Mouse (Mus musculus): ENCODE data around the gene Ppp1r11.

Ppp1r11 gene

DNA sequence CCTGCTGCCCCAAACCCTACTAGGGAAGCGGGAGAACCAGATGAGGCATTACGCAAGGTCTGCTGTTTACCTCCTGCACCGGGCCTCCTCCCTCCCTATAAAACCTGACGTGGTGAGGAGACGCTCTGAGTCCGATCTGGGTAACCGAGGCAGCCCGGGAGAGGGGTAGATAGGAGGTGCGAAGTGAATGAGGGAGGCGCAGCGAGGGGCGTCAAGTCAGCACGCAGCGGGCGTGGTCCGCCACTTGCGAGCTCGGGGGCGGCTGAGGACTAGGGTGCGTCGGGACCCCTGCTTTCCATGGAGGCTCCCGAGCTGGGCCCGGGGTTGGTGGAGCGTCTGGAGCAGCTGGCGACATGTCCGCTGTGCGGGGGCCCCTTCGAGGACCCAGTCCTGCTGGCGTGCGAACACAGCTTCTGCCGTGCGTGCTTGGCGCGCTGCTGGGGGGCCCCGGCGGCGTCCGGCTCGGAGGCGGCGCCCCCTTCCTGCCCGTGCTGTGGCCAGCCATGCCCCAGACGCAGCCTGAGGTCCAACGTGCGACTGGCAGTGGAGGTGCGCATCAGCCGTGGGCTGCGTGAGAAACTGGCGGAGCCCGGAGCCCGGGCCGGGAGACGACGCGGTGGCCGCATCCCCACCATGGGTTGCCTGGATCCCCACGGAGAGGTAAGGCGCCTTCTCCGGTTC is 8.6 kb downstream of the Ppp1r11 start, which contains the start of gene Rnf39:
TSS of gene Rnf39 (plus strand) at position 128 of the 681 bp plus-strand sequence.
- no peak for TF ChIP-seq GATA4 (IDR thresholded peaks at IDR 0.05; ENCODE audit: insufficient replicate concordance, low read length)

DNA sequence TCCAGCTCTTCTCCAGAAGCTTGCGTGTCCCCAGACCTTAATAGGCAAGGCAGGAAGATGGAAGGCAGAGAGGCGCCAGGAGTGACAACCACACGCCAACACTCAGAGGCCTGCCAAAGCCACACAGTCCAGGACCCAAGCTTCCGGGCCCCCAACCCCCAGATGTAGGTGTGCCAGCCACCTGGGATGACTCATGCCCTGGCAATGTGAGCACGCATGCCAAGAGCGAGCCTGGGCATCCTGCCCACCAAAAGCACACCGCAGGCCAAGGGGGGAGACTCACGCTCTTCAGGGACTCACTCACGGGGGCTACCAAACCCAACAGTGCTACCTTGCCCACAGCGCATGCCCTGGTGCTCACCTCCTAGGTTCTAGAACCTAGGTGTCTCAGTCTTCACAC is 9.2 kb downstream of the Ppp1r11 start:
- TF ChIP-seq GATA4 (IDR thresholded peaks at IDR 0.05; ENCODE audit: insufficient replicate concordance, low read length) = no peak

DNA sequence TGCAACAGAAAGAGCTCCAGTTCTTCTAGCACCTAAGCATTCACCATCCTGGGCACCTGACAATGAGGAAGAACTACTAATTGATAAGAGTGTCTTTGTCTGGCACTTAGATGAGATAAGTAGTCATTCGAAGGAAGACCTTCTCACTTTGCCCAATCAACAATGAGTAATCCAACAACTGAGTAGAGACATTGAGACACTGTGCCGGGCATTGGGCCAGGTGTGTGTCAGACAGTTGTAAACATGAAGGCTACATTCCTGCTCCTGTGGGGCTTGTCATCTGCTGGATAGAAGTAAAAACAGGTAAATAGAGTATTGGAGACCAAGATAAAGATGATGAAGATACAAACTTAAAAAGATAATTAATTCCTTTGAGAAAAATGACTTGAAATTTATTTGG is 13.5 kb downstream of the Ppp1r11 start:
- no peak for TF ChIP-seq GATA4 (IDR thresholded peaks at IDR 0.05; ENCODE audit: insufficient replicate concordance, low read length)

DNA sequence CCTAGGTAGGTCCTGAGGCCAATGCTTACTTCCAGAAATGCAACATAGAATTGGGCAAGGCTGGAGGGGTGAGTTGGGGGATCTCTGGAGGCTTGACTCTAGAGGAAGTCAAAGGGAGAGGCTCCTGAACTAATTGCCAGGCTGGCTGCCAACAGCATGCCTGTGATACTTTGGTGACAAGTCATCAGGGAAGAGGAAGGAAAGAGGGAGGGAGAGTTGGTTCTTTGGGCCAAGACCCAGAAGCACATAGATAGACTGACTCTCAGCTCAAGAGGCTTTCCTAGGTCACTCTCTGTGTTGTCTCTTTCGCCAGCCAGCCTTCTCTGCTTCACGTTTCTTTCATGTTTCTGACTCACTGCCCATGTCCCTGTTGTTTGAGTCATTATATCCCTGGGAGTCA is 19.7 kb downstream of the Ppp1r11 start:
- TF ChIP-seq GATA4 (IDR thresholded peaks at IDR 0.05; ENCODE audit: insufficient replicate concordance, low read length) = no peak

DNA sequence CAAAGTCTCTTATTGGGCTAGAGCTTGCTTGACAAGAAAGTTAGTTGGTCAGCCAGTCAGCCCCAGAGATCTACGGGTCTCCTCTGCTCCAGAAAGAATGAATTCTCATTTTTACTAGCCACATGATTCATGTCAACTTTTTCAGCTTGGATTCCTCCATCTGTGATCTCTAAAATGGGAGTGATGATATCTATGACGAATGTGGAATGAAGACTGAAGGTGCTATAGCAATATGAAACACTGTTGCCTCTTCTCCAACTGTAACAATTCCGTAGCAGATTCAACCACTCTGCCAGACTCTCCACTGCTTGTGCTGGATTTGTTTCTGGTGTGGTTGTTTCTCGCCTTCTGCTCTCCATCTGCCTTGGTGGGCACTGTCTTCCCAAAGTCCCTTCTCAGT is 20.4 kb downstream of the Ppp1r11 start:
- TF ChIP-seq GATA4 (IDR thresholded peaks at IDR 0.05; ENCODE audit: insufficient replicate concordance, low read length) = no peak

DNA sequence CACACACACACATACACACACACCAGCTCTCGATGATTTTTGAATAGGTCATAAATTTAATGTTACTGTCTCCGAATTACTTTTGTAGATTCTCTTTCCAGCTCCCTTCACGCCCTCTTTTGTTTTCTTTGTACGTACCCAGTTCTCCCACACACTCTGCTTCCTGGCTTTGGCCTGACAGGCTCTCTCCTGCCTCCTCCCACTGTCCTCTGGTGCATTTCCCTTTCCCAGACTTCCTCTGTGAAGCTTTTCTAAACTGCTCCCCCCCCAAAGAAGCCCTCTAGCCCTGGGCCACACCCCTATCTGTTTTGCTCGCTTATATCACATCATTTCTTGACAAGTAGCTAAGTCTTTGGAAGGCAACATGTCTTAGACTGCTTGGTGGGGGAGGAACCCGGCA is 21.3 kb downstream of the Ppp1r11 start:
- no peak for TF ChIP-seq GATA4 (IDR thresholded peaks at IDR 0.05; ENCODE audit: insufficient replicate concordance, low read length)

DNA sequence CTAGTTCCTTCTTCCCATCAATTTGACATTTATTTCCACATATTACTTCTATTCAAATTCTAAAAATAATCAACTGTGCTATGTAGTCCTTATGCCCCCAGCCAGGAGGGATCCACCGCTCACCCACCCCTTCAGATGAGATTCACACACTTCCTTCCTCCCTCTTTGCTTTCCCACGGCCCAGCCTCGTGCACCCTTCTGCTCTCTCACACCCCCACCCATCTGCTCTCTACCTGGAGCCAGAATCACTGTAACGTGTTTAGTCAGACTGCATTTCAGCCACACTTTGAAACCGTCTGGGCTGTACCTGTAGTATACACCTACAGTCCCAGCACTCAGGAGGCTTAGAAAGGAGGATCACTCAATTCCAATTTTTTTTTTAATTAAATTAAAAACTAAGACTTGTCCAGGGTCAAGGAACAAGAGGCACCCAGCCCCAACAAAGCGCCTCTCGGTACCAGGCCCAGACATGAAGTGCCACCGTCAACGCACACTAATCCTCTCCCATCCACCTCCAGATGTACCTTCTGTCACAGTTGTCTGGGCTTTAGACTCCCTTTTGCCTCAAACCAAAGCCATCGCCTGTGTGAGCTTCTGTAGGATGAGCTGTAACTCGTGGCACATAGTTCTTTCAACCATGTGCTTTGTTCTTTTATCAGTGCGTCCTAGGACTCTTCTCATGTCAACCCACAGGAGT is 22.2 kb downstream of the Ppp1r11 start:
- TF ChIP-seq GATA4 (IDR thresholded peaks at IDR 0.05; ENCODE audit: insufficient replicate concordance, low read length) = no peak

DNA sequence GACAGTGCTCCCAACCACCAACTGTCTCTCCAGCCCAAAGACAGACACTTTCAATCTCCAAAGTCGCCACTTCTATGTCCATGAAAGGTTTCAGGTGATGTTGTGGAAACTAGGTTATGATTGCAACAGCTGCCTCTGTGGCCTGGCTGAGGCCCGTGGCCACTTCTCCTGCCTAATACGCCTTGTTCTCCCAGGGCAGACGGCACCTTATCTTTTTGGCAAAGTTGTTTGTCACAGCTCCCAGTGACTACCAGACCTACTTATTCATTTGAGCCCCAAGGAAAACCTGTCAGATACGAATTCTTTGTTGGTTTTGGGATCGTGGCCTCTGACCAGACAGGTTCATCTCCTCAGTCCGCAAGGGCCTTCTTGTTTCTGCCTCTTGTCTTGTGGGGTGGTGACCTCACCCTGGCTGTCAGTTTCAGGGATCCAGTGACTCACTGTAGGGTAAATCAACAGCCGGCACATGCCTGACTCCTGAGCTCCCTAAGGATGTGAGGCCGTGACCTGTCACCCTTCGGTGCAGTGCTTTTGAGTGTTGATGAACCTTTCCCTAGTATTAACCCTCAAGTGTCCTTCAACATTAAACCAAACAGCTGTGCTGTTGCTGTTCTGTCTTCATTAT is 23.9 kb downstream of the Ppp1r11 start:
- TF ChIP-seq GATA4 (IDR thresholded peaks at IDR 0.05; ENCODE audit: insufficient replicate concordance, low read length) = no peak

DNA sequence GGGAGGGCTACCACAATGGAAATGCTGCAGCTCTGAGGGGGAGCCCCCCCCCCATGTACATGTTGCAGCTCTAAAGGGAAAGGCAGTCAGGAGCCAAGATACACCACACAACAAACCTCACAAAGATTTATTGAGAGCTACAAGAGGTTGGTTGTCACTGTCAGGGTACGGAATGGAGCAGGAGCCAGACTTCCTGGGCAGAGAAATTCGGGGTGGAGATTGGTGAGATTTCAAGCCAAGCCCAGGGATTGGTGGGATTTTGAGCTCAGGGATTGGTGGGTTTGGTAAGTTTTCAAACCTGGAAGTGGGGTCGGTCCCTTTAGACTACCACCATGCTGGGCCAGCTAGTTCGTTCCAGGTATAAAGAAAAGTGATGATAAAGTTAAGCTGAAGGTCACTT is 28.1 kb downstream of the Ppp1r11 start:
- TF ChIP-seq GATA4 (IDR thresholded peaks at IDR 0.05; ENCODE audit: insufficient replicate concordance, low read length) = no peak

DNA sequence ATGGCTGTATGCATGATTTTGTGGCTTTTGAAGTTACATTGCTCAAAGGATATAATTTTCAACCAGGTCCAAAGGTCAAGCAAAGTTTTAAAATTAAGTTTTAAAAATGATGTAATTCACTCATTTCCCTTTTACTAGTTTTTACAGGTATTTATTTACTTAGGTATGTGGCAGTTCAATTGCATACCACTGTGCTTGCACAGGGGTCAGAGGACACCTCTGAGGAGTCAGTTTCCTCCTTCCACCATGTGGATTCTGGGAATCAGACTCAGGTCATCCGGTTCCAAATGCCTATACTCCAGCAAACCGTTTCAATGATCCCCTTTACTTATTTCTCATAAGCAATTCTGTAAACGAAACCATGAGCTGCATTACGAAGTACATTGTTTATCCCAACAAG is 28.8 kb downstream of the Ppp1r11 start:
- TF ChIP-seq GATA4 (IDR thresholded peaks at IDR 0.05; ENCODE audit: insufficient replicate concordance, low read length) = no peak

DNA sequence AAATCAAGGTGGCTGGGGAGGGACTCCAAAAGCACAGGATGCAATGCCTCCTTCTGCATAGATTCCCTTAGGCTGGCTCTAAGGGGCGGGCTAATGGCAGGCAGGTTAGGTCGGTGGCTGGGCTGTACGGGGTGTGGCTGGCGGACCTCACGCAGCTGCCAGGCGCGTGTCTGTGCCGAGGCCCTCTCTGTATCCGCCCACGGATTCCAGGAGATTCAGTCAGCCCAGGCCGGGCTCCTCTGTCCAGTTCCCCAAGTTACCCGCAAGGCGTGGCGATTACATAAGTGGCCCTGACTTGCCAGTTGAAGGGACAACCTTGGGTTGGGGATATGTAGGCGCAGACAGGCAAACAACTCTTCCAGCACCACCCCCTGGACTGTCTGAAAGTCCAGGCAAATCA is 31.3 kb downstream of the Ppp1r11 start:
- no peak for TF ChIP-seq GATA4 (IDR thresholded peaks at IDR 0.05; ENCODE audit: insufficient replicate concordance, low read length)

DNA sequence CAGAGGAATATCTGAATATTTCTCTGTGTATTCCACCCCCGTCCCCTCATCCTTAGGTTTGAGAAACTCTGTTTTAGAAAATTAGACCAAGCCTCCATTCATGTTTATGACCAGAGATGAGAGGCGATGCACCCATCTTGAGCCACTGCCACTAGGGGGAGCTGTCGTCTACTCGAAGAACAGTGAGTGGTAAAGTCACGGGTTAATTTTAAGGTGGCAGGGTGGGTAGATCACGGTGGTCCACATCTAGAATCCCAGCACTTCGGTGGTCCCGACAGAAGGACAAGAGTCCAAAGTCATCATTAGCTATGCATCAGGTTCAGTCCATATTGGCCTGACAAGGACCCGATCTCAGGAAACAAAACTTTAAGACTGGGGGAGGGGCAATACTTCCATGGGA is 36.5 kb downstream of the Ppp1r11 start:
- TF ChIP-seq GATA4 (IDR thresholded peaks at IDR 0.05; ENCODE audit: insufficient replicate concordance, low read length) = no peak

DNA sequence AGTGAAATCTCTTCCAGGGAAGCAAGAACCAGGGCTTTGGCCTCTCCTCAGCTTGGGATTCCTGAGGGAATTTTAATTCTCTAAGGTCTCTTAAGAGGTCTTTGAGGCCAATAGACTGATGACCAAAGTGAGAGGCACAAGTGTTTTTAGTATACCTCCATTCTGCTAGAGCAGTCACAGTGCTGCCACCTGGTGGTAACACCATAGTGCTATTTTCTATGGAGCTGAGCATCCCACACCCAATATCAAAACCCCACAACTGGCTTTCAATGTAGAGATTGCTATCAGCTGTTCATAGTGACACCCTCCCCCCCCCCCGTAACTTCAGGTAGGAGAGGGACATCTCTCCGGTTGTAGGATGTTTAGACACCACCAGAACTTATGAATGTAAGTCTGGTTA is 37.4 kb downstream of the Ppp1r11 start:
- no peak for TF ChIP-seq GATA4 (IDR thresholded peaks at IDR 0.05; ENCODE audit: insufficient replicate concordance, low read length)

DNA sequence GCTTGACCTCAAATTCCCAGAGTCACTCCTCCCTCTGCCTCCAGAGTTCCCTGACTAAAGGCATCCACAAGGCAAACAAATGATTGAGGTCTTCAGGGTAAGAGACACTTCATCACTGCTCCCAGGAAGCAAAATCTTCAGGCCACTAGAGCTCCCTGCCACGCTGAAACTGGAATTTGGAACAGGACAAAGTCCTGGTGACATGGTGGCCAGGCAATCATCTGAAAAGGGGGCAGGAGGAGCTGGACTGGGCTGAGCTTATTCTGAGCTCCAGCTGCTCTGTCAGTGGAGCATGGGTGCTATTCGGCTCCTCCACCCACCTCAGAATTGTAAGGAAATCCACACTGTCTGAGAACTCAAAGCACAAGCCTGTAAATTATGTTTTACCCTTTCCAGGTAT is 39.5 kb downstream of the Ppp1r11 start:
- TF ChIP-seq GATA4 (IDR thresholded peaks at IDR 0.05; ENCODE audit: insufficient replicate concordance, low read length) = no peak

DNA sequence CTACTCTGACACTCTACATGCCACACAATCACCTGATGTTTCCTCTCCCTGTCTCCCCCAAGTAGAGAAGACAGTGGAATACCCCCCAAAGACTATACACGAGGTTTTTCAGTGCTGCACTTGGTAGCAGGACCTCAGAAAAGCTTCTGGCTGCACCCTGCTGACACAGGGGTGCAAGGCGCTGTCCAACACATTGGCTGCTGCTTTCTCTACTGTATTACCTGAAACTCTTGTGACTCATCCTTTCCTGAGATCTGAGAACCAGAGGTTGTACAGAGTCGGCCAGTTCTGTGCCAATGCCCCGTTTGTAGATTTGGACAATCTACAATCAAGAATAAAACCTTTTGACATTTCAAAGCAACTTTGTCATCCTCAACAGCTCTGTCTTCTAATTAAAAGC is 41.7 kb downstream of the Ppp1r11 start:
- no peak for TF ChIP-seq GATA4 (IDR thresholded peaks at IDR 0.05; ENCODE audit: insufficient replicate concordance, low read length)

DNA sequence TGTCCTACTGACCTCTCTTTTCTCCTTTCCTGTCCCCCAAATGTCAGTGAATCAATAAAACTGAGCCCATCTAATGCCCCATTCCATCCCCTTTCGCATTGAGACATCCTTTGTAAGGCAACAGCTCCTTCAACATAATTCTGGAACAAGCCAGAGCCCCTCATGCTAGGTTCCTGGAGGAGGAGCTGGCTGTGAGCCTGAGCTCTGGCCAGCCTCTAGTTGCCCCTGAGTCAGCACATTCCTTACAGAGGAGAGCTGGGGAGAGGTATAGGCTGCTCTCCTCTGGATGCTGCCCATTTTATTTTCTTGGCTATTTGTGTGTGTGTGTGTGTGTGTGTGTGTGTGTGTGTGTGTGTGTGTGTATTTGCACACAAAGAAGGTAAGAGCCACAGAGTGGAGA is 43.3 kb downstream of the Ppp1r11 start:
- no peak for TF ChIP-seq GATA4 (IDR thresholded peaks at IDR 0.05; ENCODE audit: insufficient replicate concordance, low read length)
